Mouse (Mus musculus) heart, adult 2 months (tissue): ENCODE data around the gene Gpn2. TPM values are rescaled to one million over a fixed set of nuclear protein-coding genes. Genes with fewer than 3 reads are reported as not detected.
A peak's percentile ranks its signal among the peaks of the same experiment; 100 is the strongest.

Source experiments
- DNase-seq, 2 experiments: peaks; one replicate each; pipeline ENCODE4 v3.0.0; 2021
- H3K27ac ChIP-seq: fragments of 200-600 bp; 2 replicates; pipeline ENCODE4 v1.8.1; 2022
- H3K27me3 ChIP-seq: fragments of 200-500 bp; 2 replicates; pipeline ENCODE4 v1.6.1; 2012; ENCODE audit warnings: mild to moderate bottlenecking, low read length, inconsistent platforms, mixed read lengths; ENCODE audit not compliant: control insufficient read depth, insufficient read depth
- H3K36me3 ChIP-seq: fragments of 200-500 bp; 2 replicates; pipeline ENCODE4 v1.6.1; 2012; ENCODE audit warnings: low read length, inconsistent platforms; ENCODE audit not compliant: control insufficient read depth, insufficient read depth
- H3K4me1 ChIP-seq: fragments of 200-500 bp; 2 replicates; pipeline ENCODE4 v1.6.1; 2011; ENCODE audit warnings: low read length; ENCODE audit not compliant: control insufficient read depth, insufficient read depth
- H3K4me3 ChIP-seq: fragments of 200-600 bp; 2 replicates; pipeline ENCODE4 v1.8.1; 2022
- H3K79me2 ChIP-seq: fragments of 200-500 bp; replicated peaks from 2 replicates; pipeline ENCODE4 v1.6.1; 2012; ENCODE audit warnings: mild to moderate bottlenecking, inconsistent platforms, low read length, moderate library complexity, mixed read lengths; ENCODE audit not compliant: control insufficient read depth, insufficient read depth
- H3K9ac ChIP-seq: fragments of 200-500 bp; 2 replicates; pipeline ENCODE4 v1.6.1; 2012; ENCODE audit warnings: low read depth, mild to moderate bottlenecking, control low read depth, inconsistent platforms, low read length, mixed read lengths
- CTCF ChIP-seq: fragments of 200-600 bp; IDR thresholded peaks from 2 replicates; pipeline ENCODE4 v1.8.1; 2022; ENCODE audit warnings: antibody characterized with exemption, mild to moderate bottlenecking, moderate library complexity
- EP300 ChIP-seq: fragments of 200-500 bp; IDR thresholded peaks from 2 replicates; pipeline ENCODE4 v1.6.1; 2011; ENCODE audit warnings: low read depth, low read length, control low read depth; ENCODE audit not compliant: insufficient read depth
- POLR2A ChIP-seq: fragments of 200-500 bp; IDR thresholded peaks from 2 replicates; pipeline ENCODE4 v1.6.1; 2011; ENCODE audit warnings: mild to moderate bottlenecking, low read depth, low read length, control low read depth; ENCODE audit not compliant: insufficient read depth
- whole genome bisulfite sequencing: fragments of 180-500 bp; shearing (Covaris S2); methylation state at CpG from one replicate; pipeline ENCODE4 v1.1.7; 2018; 5-methylcytosine and 5-hydroxymethylcytosine counted together
- intact Hi-C: fragments of 180-260 bp; cut with DNase I; formaldehyde crosslinking; loops from one replicate; pipeline ENCODE4 v1.15.1; 2025
- polyA plus RNA-seq: library from polyadenylated mRNA; depleted of rRNA; stranded (reverse); fragments of >200 nt; gene quantifications from 2 replicates; pipeline ENCODE4 v1.2.3, GENCODE M21; 2012
- total RNA-seq, 2 experiments: library from RNA; stranded (reverse); gene quantifications; 2 replicates each; pipeline ENCODE4 v1.2.3; 2021

Gpn2 gene
- total and polyA plus RNA-seq, 3 experiments = 6.8 to 12.1 (median 7.3) TPM

DNA sequence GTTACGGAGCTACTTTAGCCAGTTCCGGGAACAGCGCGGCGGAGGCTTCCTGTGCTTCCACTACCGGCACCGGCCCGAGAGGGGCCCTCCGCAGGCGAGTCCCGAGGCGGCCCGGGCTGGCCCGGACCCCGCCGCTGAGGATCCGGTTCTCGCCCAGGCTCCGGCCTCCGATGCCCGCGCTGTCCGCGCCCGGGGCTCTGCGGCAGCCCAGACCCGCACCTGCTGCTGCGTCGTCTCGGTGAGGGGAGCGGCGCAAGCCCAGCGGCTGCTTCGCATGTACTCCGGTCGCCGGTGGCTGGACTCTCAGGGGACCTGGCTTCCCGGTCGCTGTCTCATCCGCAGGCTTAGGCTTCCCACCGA is 9.3 kb upstream of the Gpn2 start:
- under 1% methylated on average over 41 of the region's 41 CpGs for WGBS

DNA sequence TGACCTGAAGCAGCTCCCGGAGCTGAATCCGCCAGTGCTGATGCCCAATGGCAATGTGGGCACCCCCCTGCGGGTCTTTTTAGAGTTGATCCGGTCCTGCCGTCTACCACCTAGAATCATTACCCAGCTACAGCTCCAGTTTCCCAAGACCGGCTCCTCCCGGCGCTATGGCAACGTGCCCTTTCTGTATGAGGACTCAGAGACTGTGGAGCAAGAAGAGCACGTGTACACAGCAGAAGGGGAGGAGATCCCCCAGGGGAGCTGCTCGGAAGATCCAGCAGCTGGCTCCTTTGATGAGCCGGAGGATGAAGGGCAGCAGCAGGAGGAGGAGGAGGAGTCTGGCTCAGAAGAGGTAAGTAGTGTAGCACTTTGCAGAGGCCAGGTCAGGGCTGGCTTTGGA is 6.2 kb upstream of the Gpn2 start:
- Histone ChIP-seq H3K9ac (no peak overlapping the region), H3K27me3 (no peaks in the 10 kb centered on the region), H3K79me2 (no peaks in the 10 kb centered on the region), H3K4me1 (peaks cover 3% of the 10 kb centered on the region), H3K36me3 (no peaks in the 10 kb centered on the region), H3K27ac (no peak overlapping the region), H3K4me3 (no peak overlapping the region)
- intact Hi-C loops = no loop called here
- no peak for DNase-seq
- WGBS = 76% methylated on average over 12 of the region's 12 CpGs
- TF ChIP-seq EP300 = no peak
- TF ChIP-seq POLR2A = no peak
- TF ChIP-seq CTCF = no peak

More for the DNA sequence above, 9.3 kb upstream of the Gpn2 start:
- TF ChIP-seq EP300 (no peak), POLR2A (no peak), CTCF (no peak)
- no peak for DNase-seq
- peak overlapping the region; percentile 82 for H3K9ac ChIP-seq
- peak overlapping the region; percentile 62 for H3K4me3 ChIP-seq
- peak overlapping the region; percentile 69 for H3K27ac ChIP-seq
- no peaks in the 10 kb centered on the region for H3K79me2 ChIP-seq
- no peaks in the 10 kb centered on the region for H3K27me3 ChIP-seq
- no peaks in the 10 kb centered on the region for H3K36me3 ChIP-seq
- intact Hi-C loops = no loop called here
- H3K4me1 ChIP-seq = peaks cover 3% of the 10 kb centered on the region

DNA sequence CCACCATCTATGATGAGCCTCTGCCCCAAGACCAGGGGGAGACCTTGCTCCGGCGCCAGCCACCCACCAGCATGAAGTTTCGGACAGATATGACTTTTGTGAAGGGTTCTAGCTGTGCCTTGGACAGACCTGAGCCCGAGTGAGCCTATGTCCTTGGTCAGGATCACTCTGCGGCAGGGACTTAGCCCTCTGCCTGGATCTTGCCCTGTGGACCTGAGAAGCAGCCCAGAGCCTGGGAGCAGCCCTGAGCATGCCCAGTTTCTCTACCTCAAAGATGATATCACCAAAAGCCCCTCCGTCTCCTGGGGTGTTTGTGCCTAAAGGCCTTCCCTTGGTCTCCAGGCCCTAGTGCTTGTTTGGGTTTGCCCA is 488 bp upstream of the Gpn2 start:
- H3K36me3 ChIP-seq = no peaks in the 10 kb centered on the region

DNA sequence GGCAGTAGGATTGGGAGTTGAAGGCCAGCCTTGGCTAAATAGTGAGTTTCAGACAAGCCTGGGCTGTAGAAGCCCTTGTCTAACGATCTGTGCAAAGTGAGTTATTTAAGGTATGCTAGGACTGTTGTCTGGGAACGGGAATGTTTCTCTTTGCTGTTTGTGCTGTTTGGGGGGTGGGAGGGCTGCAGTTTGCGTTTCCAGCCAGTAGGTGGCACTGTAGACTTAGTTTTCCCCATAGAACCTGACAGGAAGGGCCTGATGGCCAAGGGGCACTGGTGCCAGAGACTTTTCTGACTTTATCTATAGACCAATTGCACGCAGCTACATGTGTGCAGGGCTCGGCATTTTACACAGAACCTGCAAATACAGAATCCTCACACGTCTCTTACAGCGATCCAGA is 8.4 kb downstream of the Gpn2 start:
- no peaks in the 10 kb centered on the region for H3K79me2 ChIP-seq
- 22% methylated on average over 7 of the region's 7 CpGs for WGBS
- intact Hi-C loops = loop anchor here (1.0 kb wide), 2 partner anchors 17 to 237 kb away; no protein-coding TSS in a partner anchor
- peak; percentile 66 to 83 for DNase-seq
- H3K9ac ChIP-seq = no peak overlapping the region
- no peaks in the 10 kb centered on the region for H3K36me3 ChIP-seq
- TF ChIP-seq EP300 (peak; percentile 98), CTCF (peak; percentile 94), POLR2A (no peak)
- H3K27me3 ChIP-seq = no peaks in the 10 kb centered on the region
- H3K4me3 ChIP-seq = no peak overlapping the region
- H3K4me1 ChIP-seq = no peaks in the 10 kb centered on the region; the same call in 1 of the 2 replicates
- H3K27ac ChIP-seq = no peak overlapping the region

More for the DNA sequence above, 488 bp upstream of the Gpn2 start:
- H3K4me3 ChIP-seq = peak overlapping the region; percentile 86
- H3K4me1 ChIP-seq = peaks cover 3% of the 10 kb centered on the region
- peak overlapping the region; percentile 76 for H3K27ac ChIP-seq
- H3K9ac ChIP-seq = peak overlapping the region; percentile 67
- WGBS = 52% methylated on average over 6 of the region's 6 CpGs
- DNase-seq = peak in 1 of 2 experiments; percentile 23
- H3K27me3 ChIP-seq = no peaks in the 10 kb centered on the region
- no peak for TF ChIP-seq CTCF
- intact Hi-C loops = no loop called here
- H3K79me2 ChIP-seq = peaks cover 3% of the 10 kb centered on the region

DNA sequence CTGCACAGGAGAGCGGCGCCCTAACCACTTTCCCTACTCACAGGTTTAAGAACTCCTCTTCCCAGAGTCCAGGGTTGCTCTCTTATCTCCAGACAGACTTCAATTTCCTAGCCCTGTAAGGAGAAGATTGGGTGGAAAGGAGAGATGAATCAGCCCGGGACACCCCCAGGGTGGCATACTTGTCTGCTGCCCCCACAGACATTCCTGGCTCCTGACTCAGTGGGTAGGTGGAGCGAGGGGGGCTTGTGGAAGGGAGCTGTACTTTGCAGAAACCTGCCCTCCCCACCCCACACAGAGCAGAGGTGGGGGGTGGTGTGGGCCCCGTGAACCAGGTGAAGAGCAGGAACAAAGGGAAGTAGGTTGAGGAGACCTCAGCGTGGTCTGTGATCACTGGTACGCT is 11.4 kb downstream of the Gpn2 start:
- H3K27me3 ChIP-seq = no peaks in the 10 kb centered on the region
- H3K27ac ChIP-seq = no peak overlapping the region
- WGBS = 68% methylated on average over 7 of the region's 7 CpGs
- no peak overlapping the region for H3K9ac ChIP-seq
- intact Hi-C loops = loop anchor here (5.0 kb wide), 1 partner anchor 37 kb away; no protein-coding TSS in a partner anchor
- H3K36me3 ChIP-seq = no peaks in the 10 kb centered on the region
- no peak for DNase-seq
- no peak for TF ChIP-seq CTCF
- TF ChIP-seq POLR2A = no peak
- TF ChIP-seq EP300 = no peak
- no peak overlapping the region for H3K4me3 ChIP-seq
- H3K4me1 ChIP-seq = no peaks in the 10 kb centered on the region; the same call in 1 of the 2 replicates
- no peaks in the 10 kb centered on the region for H3K79me2 ChIP-seq

GRCm38 (mm10) chr4:133596084-133596483 is 11.9 kb downstream of the Gpn2 start:
- Histone ChIP-seq H3K4me3 (no peak overlapping the region), H3K27ac (no peak overlapping the region), H3K36me3 (no peaks in the 10 kb centered on the region), H3K27me3 (no peaks in the 10 kb centered on the region), H3K79me2 (no peaks in the 10 kb centered on the region), H3K4me1 (no peaks in the 10 kb centered on the region; the same call in 1 of the 2 replicates), H3K9ac (no peak overlapping the region)
- 82% methylated on average over 6 of the region's 6 CpGs for WGBS
- DNase-seq = no peak
- TF ChIP-seq CTCF = no peak
- no peak for TF ChIP-seq EP300
- no peak for TF ChIP-seq POLR2A
- intact Hi-C loops = loop anchor here (5.0 kb wide), 1 partner anchor 36 kb away; no protein-coding TSS in a partner anchor
